Mouse (Mus musculus): ENCODE measurements at regions not wholly inside any gene's neighbourhood (a gene's known extent, or its start where the extent isn't known, plus 50 kb on each side); places are given as distances from the start of the nearest gene placed in this dataset.
"Not testable (repeated sequence)": the region's sequence is repeated elsewhere in the genome, so short reads cannot be mapped to it uniquely, and the experiment has no call there.

GRCm38 (mm10) chr7:82047456-82047855 is 55.4 kb upstream of the Bnc1 start:
- no peak for DNase-seq (ENCODE audit: low spot score)

GRCm38 (mm10) chr7:82053411-82053810 is 61.3 kb upstream of the Bnc1 start:
- no peak for DNase-seq (ENCODE audit: low spot score)

GRCm38 (mm10) chr7:82056551-82057230 is 64.6 kb upstream of the Bnc1 start:
- DNase-seq (ENCODE audit: low spot score), result peak; percentile 69

DNA sequence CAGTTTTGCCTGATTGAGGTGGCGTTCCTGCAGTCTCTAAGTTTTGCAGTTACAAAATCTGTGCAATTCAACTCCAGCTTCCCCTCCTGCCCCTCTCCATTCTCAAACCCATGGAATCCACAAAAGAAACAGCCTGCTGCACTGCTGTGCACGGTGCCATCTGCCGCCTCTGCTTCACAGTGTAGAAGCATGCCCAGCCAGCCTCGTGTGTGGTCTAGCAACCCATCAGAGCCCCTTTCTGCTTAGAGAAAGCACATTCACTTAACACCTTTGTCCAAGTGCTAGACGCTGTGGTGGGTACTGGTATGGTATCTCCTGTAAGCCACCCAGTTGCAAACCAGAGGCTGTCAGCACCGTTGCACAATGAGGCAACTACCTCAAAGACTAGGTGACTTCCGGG is 71.3 kb upstream of the Bnc1 start:
- DNase-seq (ENCODE audit: low spot score), result no peak

GRCm38 (mm10) chr7:82069629-82070450 is 77.7 kb upstream of the Bnc1 start:
- DNase-seq (ENCODE audit: low spot score), result no peak

GRCm38 (mm10) chr7:82070946-82071727 is 79.0 kb upstream of the Bnc1 start:
- no peak for DNase-seq (ENCODE audit: low spot score)

- DNase-seq (ENCODE audit: low spot score), result no peak
Observed at GRCm38 (mm10) chr7:82075359-82075758, 83.3 kb upstream of the Bnc1 start.

GRCm38 (mm10) chr7:82081851-82082250 is 89.8 kb upstream of the Bnc1 start:
- peak; percentile 49 for DNase-seq (ENCODE audit: low spot score)

DNA sequence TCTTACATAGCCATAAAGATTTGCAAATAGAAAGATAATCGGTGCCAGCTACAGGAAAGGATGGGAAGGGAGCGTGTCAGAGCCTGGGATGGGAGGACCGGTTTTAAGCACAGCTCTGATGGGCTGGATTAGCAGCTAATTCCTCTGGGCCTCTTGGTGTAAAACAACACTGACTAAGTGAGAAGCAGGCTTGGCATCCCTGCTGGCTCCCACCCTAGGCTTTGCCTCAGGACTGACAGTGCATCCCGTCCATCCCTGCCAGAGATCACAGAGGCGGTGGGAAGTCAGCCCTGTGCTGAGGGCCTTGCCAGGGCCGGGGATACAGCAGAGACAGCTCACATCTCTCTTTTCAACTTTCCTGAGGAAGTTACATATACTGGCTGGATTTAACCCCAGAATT is 90.8 kb upstream of the Sh3gl3 start:
- DNase-seq (ENCODE audit: low spot score), result no peak

GRCm38 (mm10) chr7:82084473-82084872 is 89.2 kb upstream of the Sh3gl3 start:
- DNase-seq (ENCODE audit: low spot score), result no peak

GRCm38 (mm10) chr7:82085205-82085604 is 88.4 kb upstream of the Sh3gl3 start:
- no peak for DNase-seq (ENCODE audit: low spot score)

- DNase-seq (ENCODE audit: low spot score), result no peak
Observed at GRCm38 (mm10) chr7:82098136-82098535, 75.5 kb upstream of the Sh3gl3 start.

- DNase-seq (ENCODE audit: low spot score), result no peak
Observed at GRCm38 (mm10) chr7:82101314-82101713, 72.3 kb upstream of the Sh3gl3 start.

- DNase-seq (ENCODE audit: low spot score), result no peak
Observed at GRCm38 (mm10) chr7:82105631-82106030, 68.0 kb upstream of the Sh3gl3 start.

GRCm38 (mm10) chr7:82109141-82109540 is 64.5 kb upstream of the Sh3gl3 start:
- DNase-seq (ENCODE audit: low spot score), result not testable (repeated sequence)

DNA sequence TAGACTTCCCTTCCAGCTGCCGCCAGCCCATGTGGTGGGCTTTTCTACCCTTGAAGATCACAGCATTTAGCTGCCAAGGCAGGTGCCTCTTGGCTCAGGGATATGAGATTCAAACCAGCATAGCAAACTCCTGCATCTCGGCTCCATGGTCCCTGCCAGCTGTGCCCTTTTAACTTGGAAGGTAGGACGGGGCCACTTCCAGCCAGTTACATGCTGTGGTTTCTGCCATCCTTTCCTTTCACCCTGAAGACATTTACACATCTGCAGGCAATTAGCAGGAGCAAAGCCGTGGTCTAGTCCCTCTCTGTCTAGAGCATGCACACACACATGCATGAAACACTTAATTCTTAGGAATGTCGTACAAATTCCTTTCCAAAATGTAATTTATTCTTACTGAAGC is 64.1 kb upstream of the Sh3gl3 start:
- peak; percentile 56 for DNase-seq (ENCODE audit: low spot score)

DNA sequence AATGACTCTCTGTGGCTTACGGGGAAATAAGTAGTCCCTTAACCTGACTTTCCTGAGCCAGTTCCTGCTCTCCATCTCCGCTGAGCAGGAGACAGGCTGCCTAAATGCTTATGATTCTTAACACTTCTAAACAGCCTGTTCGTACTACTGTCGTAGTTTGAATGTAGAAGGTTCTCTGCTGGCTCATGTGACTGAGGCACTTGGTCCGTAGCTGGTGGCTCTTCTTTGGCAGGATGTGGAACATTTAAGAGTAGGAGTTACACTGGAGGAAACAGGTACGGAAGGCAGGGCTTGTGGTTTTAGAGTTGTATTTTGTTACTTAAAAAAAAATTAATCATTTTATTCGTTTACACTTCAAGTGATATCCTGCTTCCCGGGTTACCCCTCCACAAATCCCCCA is 63.7 kb upstream of the Sh3gl3 start:
- DNase-seq (ENCODE audit: low spot score), result peak; percentile 10

- no peak for DNase-seq (ENCODE audit: low spot score)
Observed at GRCm38 (mm10) chr7:82112046-82112445, 61.6 kb upstream of the Sh3gl3 start.

GRCm38 (mm10) chr7:82115646-82116045 is 58.0 kb upstream of the Sh3gl3 start:
- no peak for DNase-seq (ENCODE audit: low spot score)

- DNase-seq (ENCODE audit: low spot score), result peak; percentile 96
Observed at GRCm38 (mm10) chr7:82119266-82119665, 54.4 kb upstream of the Sh3gl3 start.

DNA sequence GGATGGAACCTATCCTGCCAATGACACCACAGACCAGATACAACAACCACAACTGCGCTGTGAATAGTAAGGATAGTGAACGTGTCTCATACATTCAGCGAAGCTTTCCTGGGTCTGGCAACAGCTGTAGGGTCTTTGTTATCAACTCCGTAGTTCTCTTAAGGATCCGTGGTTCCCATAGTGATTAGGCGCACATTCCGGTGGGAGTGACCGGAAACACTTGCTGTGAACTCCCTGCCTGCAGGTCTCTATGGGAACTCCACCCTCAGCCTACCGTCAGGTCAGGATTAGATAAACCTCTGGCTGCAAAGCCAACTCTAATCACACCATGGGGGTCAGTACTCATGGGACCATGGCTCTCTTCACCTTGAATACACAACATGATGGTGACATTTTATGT is 53.8 kb upstream of the Sh3gl3 start:
- DNase-seq (ENCODE audit: low spot score), result peak; percentile 13

- DNase-seq (ENCODE audit: low spot score), result peak; percentile 77
Observed at GRCm38 (mm10) chr7:82121746-82122145, 51.9 kb upstream of the Sh3gl3 start.
